Mouse (Mus musculus) bone marrow macrophage, adult 2 months (primary cell): ENCODE results near the gene Gcnt2.

Experiments used
- CTCF ChIP-seq: IDR thresholded peaks from 2 replicates; pipeline ENCODE4 v1.5.1; 2012; ENCODE audit warnings: low read depth, mild to moderate bottlenecking, low read length, moderate library complexity
- POLR2A ChIP-seq: IDR thresholded peaks from 2 replicates; pipeline ENCODE4 v1.6.1; 2012; ENCODE audit warnings: mild to moderate bottlenecking, low read depth, low read length, borderline replicate concordance

- TF ChIP-seq CTCF (no peak), POLR2A (no peak)
Observed at GRCm38 (mm10) chr13:40901263-40901662, 41.7 kb downstream of the Gcnt2 start.
